Mouse (Mus musculus) fat pad, adult 2 months (tissue): Measurements from ENCODE around the gene Gnaq.
"Not testable (repeated sequence)": the region's sequence is repeated elsewhere in the genome, so short reads cannot be mapped to it uniquely, and the experiment has no call there.

Experiments used
- DNase-seq: peaks from one replicate; pipeline ENCODE4 v3.0.0-alpha.2; 2011; ENCODE audit warnings: low read depth, low spot score; ENCODE audit errors: extremely low read depth

Gene Gnaq

GRCm38 (mm10) chr19:16142990-16143389 lies 10.4 kb downstream of the Gnaq start:
- DNase-seq: no peak

GRCm38 (mm10) chr19:16147446-16147845 lies 14.8 kb downstream of the Gnaq start:
- DNase-seq: no peak

- DNase-seq: no peak
Observed at GRCm38 (mm10) chr19:16149094-16149493, 16.5 kb downstream of the Gnaq start.

- DNase-seq: no peak
Observed at GRCm38 (mm10) chr19:16150328-16150727, 17.7 kb downstream of the Gnaq start.

- DNase-seq: no peak
Observed at GRCm38 (mm10) chr19:16153851-16154250, 21.2 kb downstream of the Gnaq start.

GRCm38 (mm10) chr19:16154480-16154879 lies 21.8 kb downstream of the Gnaq start:
- DNase-seq: no peak

GRCm38 (mm10) chr19:16157120-16157519 lies 24.5 kb downstream of the Gnaq start:
- no peak for DNase-seq

- no peak for DNase-seq
Observed at GRCm38 (mm10) chr19:16160759-16161158, 28.1 kb downstream of the Gnaq start.

GRCm38 (mm10) chr19:16161222-16161621 lies 28.6 kb downstream of the Gnaq start:
- no peak for DNase-seq

GRCm38 (mm10) chr19:16164396-16164795 lies 31.8 kb downstream of the Gnaq start:
- not testable (repeated sequence) for DNase-seq

GRCm38 (mm10) chr19:16167185-16167584 lies 34.6 kb downstream of the Gnaq start:
- DNase-seq: no peak

GRCm38 (mm10) chr19:16168192-16168591 lies 35.6 kb downstream of the Gnaq start:
- DNase-seq: no peak

GRCm38 (mm10) chr19:16168653-16169198 lies 36.1 kb downstream of the Gnaq start:
- DNase-seq: no peak

- DNase-seq: no peak
Observed at GRCm38 (mm10) chr19:16170724-16171123, 38.1 kb downstream of the Gnaq start.

- no peak for DNase-seq
Observed at GRCm38 (mm10) chr19:16173721-16174120, 41.1 kb downstream of the Gnaq start.

- DNase-seq: no peak
Observed at GRCm38 (mm10) chr19:16176426-16176825, 43.8 kb downstream of the Gnaq start.

GRCm38 (mm10) chr19:16177139-16177727 lies 44.6 kb downstream of the Gnaq start:
- peak; percentile 99 for DNase-seq

GRCm38 (mm10) chr19:16181258-16181657 lies 48.6 kb downstream of the Gnaq start:
- DNase-seq: no peak

- DNase-seq: no peak
Observed at GRCm38 (mm10) chr19:16181852-16182475, 49.3 kb downstream of the Gnaq start.

- DNase-seq: no peak
Observed at GRCm38 (mm10) chr19:16183592-16184365, 51.1 kb downstream of the Gnaq start.

- no peak for DNase-seq
Observed at GRCm38 (mm10) chr19:16186984-16187383, 54.4 kb downstream of the Gnaq start.

GRCm38 (mm10) chr19:16187952-16188351 lies 55.3 kb downstream of the Gnaq start:
- no peak for DNase-seq
